Mouse (Mus musculus) heart, embryonic 16.5 days (tissue): ENCODE data around the gene Dgkz. TPM values are rescaled to one million over a fixed set of nuclear protein-coding genes. Genes with fewer than 3 reads are reported as not detected.

ENCODE experiments used
- ATAC-seq: fragments of 200-750 bp; cut with Nextera tagmentation; replicated peaks from 2 replicates; pipeline ENCODE4 v1.8.0; 2017; ENCODE audit warnings: moderate number of reproducible peaks; ENCODE audit not compliant: insufficient read depth, low FRiP score; ENCODE audit errors: extremely low read depth
- H3K27ac ChIP-seq: fragments of 300-500 bp; sonication (generic); 2 replicates; pipeline ENCODE4 v1.5.1; 2014; ENCODE audit warnings: mild to moderate bottlenecking, low read length, control low read depth, moderate library complexity
- H3K27me3 ChIP-seq: fragments of 300-500 bp; sonication (generic); 2 replicates; pipeline ENCODE4 v1.6.1; 2014; ENCODE audit warnings: low read length, mixed read lengths; ENCODE audit not compliant: control insufficient read depth, insufficient read depth
- H3K36me3 ChIP-seq: fragments of 300-500 bp; sonication (generic); 2 replicates; pipeline ENCODE4 v1.6.1; 2014; ENCODE audit not compliant: control insufficient read depth, insufficient read depth
- H3K4me1 ChIP-seq: fragments of 300-500 bp; sonication (generic); 2 replicates; pipeline ENCODE4 v1.6.1; 2014; ENCODE audit warnings: low read length, mixed read lengths; ENCODE audit not compliant: control insufficient read depth, insufficient read depth
- H3K4me2 ChIP-seq: fragments of 300-500 bp; sonication (generic); 2 replicates; pipeline ENCODE4 v1.6.1; 2014; ENCODE audit warnings: low read depth, mild to moderate bottlenecking, control low read depth, low read length
- H3K4me3 ChIP-seq: fragments of 300-500 bp; sonication (generic); 2 replicates; pipeline ENCODE4 v1.5.1; 2014; ENCODE audit warnings: mild to moderate bottlenecking, control low read depth, low read length
- H3K9ac ChIP-seq: fragments of 300-500 bp; sonication (generic); 2 replicates; pipeline ENCODE4 v1.6.1; 2014; ENCODE audit warnings: low read length, control low read depth
- H3K9me3 ChIP-seq: fragments of 300-500 bp; sonication (generic); replicated peaks from 2 replicates; pipeline ENCODE4 v1.6.1; 2016; ENCODE audit warnings: low read length; ENCODE audit not compliant: control insufficient read depth
- WGBS: fragments of 180-500 bp; shearing (Covaris S2); extraction: QIAGEN DNeasy Blood & Tissue Kit; methylation state at CpG from one replicate; pipeline ENCODE4 v1.1.7; 2014; 5-methylcytosine and 5-hydroxymethylcytosine counted together
- polyA plus RNA-seq: library from polyadenylated mRNA; unstranded; fragments of >200 nt; fragmentation: Nextera tagmentation; extraction: Ambion mirVana; gene quantifications from 2 replicates; pipeline ENCODE4 v1.2.1, GENCODE M21; 2015

The Dgkz gene
- polyA plus RNA-seq, 1 experiment from 2014 or later, result 43.1 TPM

DNA sequence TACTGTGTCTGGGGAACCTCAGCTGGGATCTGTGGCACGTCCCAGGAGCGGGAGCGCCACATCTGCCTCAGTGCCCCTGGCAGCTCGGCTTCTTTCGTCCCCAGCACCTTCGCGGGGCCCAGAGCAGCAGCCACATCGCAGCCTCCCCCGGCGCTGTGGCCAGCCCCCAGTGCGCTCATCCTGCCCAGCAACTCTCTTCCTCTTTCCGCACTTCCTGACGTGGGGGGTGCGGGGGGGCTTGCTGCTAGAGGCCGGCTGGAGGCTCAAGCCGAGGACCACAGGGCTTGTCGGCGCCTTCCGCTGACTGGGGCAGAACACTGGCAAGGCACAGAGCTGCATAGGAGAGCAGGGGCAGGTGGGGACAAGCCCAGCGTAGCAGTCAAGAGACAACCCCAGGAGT lies 10.2 kb downstream of the Dgkz start:
- H3K4me1 ChIP-seq, result peaks cover 30% of the 10 kb centered on the region
- ATAC-seq, result 0 out of 2 replicates have a peak, but pooled peaks have one; percentile 1
- peak overlapping the region; percentile 78 for H3K9ac ChIP-seq
- no peaks in the 10 kb centered on the region for H3K36me3 ChIP-seq
- H3K4me2 ChIP-seq, result peak overlapping the region; percentile 56
- 12% methylated on average over 20 of the region's 20 CpGs for WGBS
- H3K4me3 ChIP-seq, result peak overlapping the region; percentile 78
- peak overlapping the region; percentile 88 for H3K27ac ChIP-seq
- no peaks in the 10 kb centered on the region for H3K27me3 ChIP-seq
- H3K9me3 ChIP-seq, result no peaks in the 10 kb centered on the region

DNA sequence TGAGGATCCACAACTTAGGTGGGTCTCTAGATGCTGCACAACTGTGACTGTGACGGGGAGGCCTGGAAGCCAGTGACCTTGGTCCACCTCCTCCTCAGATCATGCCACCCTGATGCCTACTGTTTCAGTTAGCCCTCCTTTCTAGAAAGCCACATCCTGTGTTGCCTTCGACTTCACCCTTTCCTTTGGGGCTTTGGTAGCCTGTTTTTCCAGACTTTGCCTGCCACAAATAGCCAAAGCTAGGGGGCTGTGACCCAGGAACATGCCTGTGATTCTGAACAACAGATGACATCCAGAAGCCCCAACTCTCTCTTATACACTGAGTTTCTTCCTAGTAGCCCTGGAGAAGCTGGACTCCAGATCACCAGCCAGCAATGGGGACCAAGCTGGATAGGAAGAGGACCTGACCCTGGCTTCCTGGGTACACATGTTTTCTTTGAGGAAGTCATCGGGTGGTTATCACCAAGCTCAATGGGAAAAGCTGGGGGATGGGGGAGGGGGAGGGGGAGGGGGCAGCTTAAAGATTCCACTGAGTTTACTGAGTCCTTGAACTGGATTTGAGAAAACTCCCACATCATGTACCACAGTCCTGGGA lies 11.0 kb downstream of the Dgkz start:
- ATAC-seq, result no peak
- Histone ChIP-seq H3K27me3 (no peaks in the 10 kb centered on the region), H3K36me3 (no peaks in the 10 kb centered on the region), H3K4me2 (peak overlapping the region; percentile 56), H3K9me3 (no peaks in the 10 kb centered on the region), H3K4me1 (peaks cover 34% of the 10 kb centered on the region), H3K27ac (peak overlapping the region; percentile 88), H3K9ac (peak overlapping the region; percentile 78), H3K4me3 (peak overlapping the region; percentile 78)
- WGBS, result 51% methylated on average over 3 of the region's 3 CpGs

DNA sequence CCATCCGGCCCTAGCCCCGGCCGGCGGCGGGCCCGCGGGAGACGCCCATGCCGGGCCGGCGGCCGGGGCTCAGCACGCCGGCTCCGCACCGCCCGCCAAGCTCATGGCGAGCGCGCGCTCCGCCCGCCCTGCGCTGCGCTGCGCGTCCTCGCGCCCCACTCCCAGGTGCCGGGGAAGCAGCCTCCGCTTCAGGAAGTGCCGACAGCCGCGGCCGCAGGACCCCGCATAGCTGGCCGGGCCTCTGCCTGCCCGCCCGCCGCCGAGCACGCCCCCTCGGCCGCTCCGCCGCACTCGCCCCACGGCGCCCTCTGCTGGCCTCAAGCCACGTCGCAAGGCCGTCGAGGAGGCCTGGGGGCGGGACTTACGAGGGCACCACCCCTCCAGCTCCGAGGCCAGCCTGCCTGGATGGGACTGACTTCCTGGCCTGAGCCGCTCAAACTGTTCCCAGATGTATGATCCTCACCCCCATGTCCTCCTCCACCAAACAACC lies 12.2 kb downstream of the Dgkz start:
- H3K9ac ChIP-seq, result peak overlapping the region; percentile 89
- no peaks in the 10 kb centered on the region for H3K9me3 ChIP-seq
- under 1% methylated on average over 56 of the region's 57 CpGs for WGBS
- H3K27me3 ChIP-seq, result no peaks in the 10 kb centered on the region
- peak; percentile 90 for ATAC-seq
- H3K4me1 ChIP-seq, result peaks cover 46% of the 10 kb centered on the region
- peak overlapping the region; percentile 88 for H3K27ac ChIP-seq
- H3K36me3 ChIP-seq, result no peaks in the 10 kb centered on the region
- peak overlapping the region; percentile 76 for H3K4me2 ChIP-seq
- peak overlapping the region; percentile 78 for H3K4me3 ChIP-seq

DNA sequence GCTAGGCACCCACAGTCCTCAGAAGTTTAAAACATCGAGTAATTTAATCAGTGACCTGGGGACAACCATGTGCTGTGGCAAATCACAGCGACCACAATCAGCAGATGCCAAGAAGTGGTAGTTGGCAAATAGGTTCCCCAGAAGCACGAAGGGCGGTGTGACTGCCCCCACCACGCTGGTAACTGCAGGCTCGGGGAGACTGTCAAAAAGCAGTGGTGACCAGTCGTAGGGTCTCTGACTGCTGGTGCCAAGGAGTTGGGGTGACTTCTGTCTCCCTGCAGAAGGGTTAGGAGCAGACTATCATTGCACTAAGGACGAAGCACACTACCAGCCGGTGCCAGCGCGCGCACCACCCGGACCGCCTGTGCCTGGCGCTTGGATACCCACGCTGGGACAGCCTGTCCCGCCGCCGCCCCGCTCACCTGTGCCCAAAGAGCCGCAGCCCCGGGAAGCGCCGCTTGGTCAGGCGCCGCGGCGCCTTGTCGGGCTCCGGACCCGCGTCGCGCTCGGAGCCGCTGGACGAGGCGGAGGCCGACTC lies 12.7 kb downstream of the Dgkz start:
- no peak; the same call in 1 of the 2 replicates for ATAC-seq
- under 1% methylated on average over 39 of the region's 39 CpGs for WGBS

DNA sequence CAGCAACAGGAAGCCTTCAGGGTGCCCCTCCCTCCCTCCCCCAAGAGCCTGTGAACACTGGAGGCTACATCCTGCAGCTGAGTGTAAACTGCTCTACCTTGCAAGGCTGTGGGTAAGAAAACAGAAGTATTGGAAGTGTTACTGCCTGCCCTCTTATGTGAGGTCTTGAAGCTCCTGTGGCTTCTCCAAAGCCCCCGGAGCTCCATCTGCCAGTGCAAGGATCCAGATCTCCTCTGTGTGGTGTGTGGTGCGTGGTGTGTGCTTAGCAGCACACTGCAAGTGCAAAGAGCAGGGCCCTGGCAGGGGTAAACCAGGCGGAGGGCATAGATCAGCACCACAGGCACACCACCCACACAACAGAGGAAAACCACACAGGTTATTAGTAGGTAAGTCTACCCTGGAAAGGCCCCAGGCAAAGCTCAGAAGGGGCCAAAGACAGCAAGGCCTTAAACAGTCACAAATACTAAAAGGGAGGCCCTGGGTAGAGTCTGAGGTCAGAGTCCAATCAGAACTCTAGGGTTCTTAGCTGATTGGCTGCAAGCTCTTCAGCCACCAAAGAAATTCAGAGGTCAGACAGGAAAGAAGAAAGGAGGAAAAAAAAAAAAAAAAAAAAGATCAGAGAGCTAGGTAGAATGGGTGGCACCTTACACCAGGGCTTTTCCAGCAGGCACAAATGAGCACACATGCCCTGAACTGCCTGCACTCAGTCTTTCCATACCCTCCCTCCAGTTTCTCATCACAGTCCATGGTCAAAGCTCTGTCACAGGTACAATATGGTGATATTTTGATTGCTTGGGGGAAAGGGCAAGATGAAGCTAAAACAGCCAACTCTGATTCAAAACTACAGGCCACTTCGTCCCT lies 13.5 kb downstream of the Dgkz start:
- Histone ChIP-seq H3K9ac (peak overlapping the region; percentile 89), H3K36me3 (no peaks in the 10 kb centered on the region), H3K4me2 (peak overlapping the region; percentile 76), H3K27me3 (no peaks in the 10 kb centered on the region), H3K9me3 (no peaks in the 10 kb centered on the region), H3K4me1 (peaks cover 58% of the 10 kb centered on the region), H3K4me3 (peak overlapping the region; percentile 78), H3K27ac (peak overlapping the region; percentile 71)
- no peak for ATAC-seq
- 51% methylated on average over 4 of the region's 4 CpGs for WGBS

More for the DNA sequence above, 12.7 kb downstream of the Dgkz start:
- no peaks in the 10 kb centered on the region for H3K9me3 ChIP-seq
- peak overlapping the region; percentile 89 for H3K9ac ChIP-seq
- peak overlapping the region; percentile 79 for H3K27ac ChIP-seq
- H3K4me3 ChIP-seq, result peak overlapping the region; percentile 78
- H3K4me1 ChIP-seq, result peaks cover 50% of the 10 kb centered on the region
- H3K27me3 ChIP-seq, result no peaks in the 10 kb centered on the region
- H3K4me2 ChIP-seq, result peak overlapping the region; percentile 76
- H3K36me3 ChIP-seq, result no peaks in the 10 kb centered on the region

DNA sequence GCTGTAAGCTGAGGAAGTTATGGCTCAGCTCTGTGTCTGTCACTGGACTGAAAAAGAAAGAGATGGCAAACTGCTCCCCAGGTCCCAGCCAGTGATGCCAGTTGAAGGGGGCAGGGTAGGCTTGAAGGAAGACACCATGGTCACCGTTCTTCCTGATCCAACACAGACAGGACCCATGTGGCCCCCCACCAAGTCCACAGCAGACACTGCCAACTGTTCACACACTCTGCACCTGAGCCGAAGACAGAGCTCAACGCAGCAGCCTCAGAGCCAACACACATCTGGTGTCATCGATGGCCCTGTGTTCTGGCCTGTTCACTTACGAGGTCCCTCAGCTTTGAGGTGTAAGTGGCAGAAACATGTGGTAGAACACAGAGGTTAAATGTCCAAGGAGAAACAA lies 15.2 kb downstream of the Dgkz start:
- Histone ChIP-seq H3K27me3 (no peaks in the 10 kb centered on the region), H3K4me1 (peaks cover 68% of the 10 kb centered on the region), H3K9ac (no peak overlapping the region), H3K4me2 (no peak overlapping the region), H3K9me3 (no peaks in the 10 kb centered on the region), H3K36me3 (no peaks in the 10 kb centered on the region), H3K4me3 (no peak overlapping the region), H3K27ac (no peak overlapping the region)
- no peak for ATAC-seq
- WGBS, result 93% methylated on average over 5 of the region's 5 CpGs

DNA sequence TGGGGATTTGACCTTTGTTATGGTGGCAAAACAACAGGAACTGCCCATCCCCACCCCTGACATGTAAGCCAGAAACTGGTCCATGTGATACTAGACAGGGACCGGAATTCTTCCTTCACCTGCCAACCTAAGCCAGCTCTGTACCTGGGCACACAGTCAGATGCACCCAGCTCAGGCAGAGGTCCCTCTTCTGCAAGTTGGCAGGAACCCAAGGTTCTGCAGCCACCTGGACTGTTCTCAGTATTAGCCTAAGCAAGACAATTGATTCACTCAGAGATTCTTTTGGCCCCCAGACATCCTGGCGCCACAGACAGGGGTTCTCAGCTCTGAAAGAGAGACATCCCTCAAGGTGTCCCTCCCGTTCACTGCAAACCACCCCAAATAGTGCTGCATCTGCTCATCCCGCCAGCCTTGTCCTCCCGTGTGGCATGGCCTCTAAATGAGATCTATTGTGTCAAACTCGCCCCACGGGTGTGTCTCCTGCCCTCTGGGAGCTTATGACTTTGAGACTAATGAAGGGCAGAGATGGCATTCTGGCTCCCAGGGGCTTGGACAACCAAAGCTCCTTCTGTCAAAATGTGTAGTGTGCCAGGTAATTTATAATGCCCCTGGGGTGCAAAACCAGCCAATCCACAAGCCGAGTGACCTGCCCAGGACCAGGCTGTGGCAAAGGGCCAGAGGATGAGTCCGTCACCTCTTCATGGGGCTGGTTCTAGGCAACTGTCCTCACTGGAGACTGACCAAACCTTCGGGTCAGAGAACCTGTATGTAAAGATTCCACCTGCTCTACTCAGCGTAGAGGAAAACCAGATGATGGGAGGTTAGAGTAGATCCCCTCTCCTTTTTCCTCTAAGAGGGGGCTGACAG lies 15.9 kb downstream of the Dgkz start:
- Histone ChIP-seq H3K27me3 (no peaks in the 10 kb centered on the region), H3K9me3 (no peaks in the 10 kb centered on the region), H3K27ac (no peak overlapping the region), H3K4me3 (no peak overlapping the region), H3K9ac (peak overlapping the region; percentile 8; the same call in 1 of the 2 replicates), H3K4me1 (peaks cover 73% of the 10 kb centered on the region), H3K4me2 (no peak overlapping the region), H3K36me3 (no peaks in the 10 kb centered on the region)
- ATAC-seq, result no peak
- WGBS, result 78% methylated on average over 11 of the region's 11 CpGs

DNA sequence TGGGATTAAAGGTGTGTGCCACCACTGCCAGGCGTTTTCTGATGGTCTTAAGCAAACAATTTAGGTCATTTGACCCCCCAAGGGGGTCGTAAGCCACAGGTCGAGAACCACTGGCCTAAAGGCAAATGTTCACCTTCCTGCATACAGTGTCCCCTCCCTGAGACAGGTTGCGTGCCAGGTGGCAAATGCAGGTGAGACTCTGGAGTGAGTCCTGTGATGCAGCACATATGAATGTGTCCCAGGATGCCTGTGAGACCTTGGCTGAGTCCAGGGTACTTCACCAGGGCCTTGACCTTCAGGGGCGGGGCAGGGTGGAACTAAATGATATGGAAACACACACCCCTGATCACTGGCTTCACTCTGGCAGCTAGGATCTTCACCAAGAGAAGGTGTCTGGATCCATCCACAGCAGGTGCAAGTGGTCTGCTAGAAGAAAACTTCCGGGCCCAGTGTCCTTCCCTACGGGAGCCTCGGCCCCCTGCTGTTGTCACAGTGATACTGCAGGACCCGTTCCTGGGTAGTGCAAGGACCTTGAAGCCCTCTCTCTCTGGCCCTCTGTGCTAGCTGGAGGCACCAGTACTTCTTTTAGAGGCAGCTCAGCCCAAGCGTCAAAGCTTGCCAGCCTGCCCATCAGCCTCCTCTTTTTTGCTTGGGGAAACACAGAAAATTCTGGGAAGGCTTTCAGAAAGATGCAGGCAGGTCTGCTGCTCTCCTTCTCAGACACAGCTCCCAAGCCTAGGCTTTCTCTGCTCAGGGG lies 16.8 kb downstream of the Dgkz start:
- 42% methylated on average over 10 of the region's 10 CpGs for WGBS
- ATAC-seq, result no peak
- H3K4me3 ChIP-seq, result no peak overlapping the region
- peaks cover 76% of the 10 kb centered on the region for H3K4me1 ChIP-seq
- no peaks in the 10 kb centered on the region for H3K9me3 ChIP-seq
- H3K9ac ChIP-seq, result peak overlapping the region; percentile 23; the same call in 1 of the 2 replicates
- H3K27me3 ChIP-seq, result no peaks in the 10 kb centered on the region
- H3K36me3 ChIP-seq, result no peaks in the 10 kb centered on the region
- H3K27ac ChIP-seq, result 0 out of 2 replicates have a peak overlapping the region, but pooled peaks have one; percentile 44
- H3K4me2 ChIP-seq, result no peak overlapping the region
